Mouse (Mus musculus): ENCODE data around the gene Skap1. TPM values are rescaled to one million over a fixed set of nuclear protein-coding genes. Genes with fewer than 3 reads are reported as not detected.

Gene Skap1
- polyA plus RNA-seq, 1 experiment from 2014 or later, result 0.87 TPM

GRCm38 (mm10) chr11:96808066-96808465 is 343.7 kb downstream of the Skap1 start:
- DNase-seq (ENCODE audit: low spot score) (no peak), ATAC-seq (replicated peaks; ENCODE audit: low FRiP score, low TSS enrichment, low read depth) (no peak)
- Histone ChIP-seq H3K9ac (ENCODE audit: low read length) (no peak overlapping the region), H3K36me3 (ENCODE audit: control insufficient read depth, insufficient read depth, low read length) (peaks cover 91% of the 10 kb centered on the region), H3K27ac (ENCODE audit: low read depth) (no peak overlapping the region), H3K4me2 (ENCODE audit: low read length) (no peak overlapping the region), H3K27me3 (replicated peaks; ENCODE audit: control insufficient read depth, insufficient read depth, low read length) (no peaks in the 10 kb centered on the region), H3K4me1 (replicated peaks; ENCODE audit: control insufficient read depth, insufficient read depth, low read length) (no peaks in the 10 kb centered on the region), H3K9me3 (ENCODE audit: control insufficient read depth, low read length) (no peaks in the 10 kb centered on the region), H3K4me3 (ENCODE audit: low read depth, low read length) (no peak overlapping the region)
- WGBS, result 50% methylated on average over 1 of the region's 1 CpGs

Other genes starting within 250 kb of the Skap1 start
- 1.0 and 1.1 TPM in 2 replicates for gene Hoxb9, start 193.1 kb upstream of the Skap1 start, polyA plus RNA-seq (2014; fragmentation: Nextera tagmentation; extraction: Ambion mirVana)
- 1.5 and 1.7 TPM in 2 replicates for gene Hoxb8, start 182.7 kb upstream of the Skap1 start, polyA plus RNA-seq (2014; fragmentation: Nextera tagmentation; extraction: Ambion mirVana)
- gene Hoxb7, start 178.0 kb upstream of the Skap1 start, polyA plus RNA-seq (2014; fragmentation: Nextera tagmentation; extraction: Ambion mirVana), result 11.7 and 13.2 TPM in 2 replicates
- 18.1 and 24.1 TPM in 2 replicates for gene Hoxb6, start 172.1 kb upstream of the Skap1 start, polyA plus RNA-seq (2014; fragmentation: Nextera tagmentation; extraction: Ambion mirVana)
- 49.6 and 51.6 TPM in 2 replicates for gene Hoxb5, start 161.3 kb upstream of the Skap1 start, polyA plus RNA-seq (2014; fragmentation: Nextera tagmentation; extraction: Ambion mirVana)
- gene Hoxb4, start 146.3 kb upstream of the Skap1 start, polyA plus RNA-seq (2014; fragmentation: Nextera tagmentation; extraction: Ambion mirVana), result 3.5 and 3.8 TPM in 2 replicates
- 3.7 and 4.9 TPM in 2 replicates for gene Hoxb3, start 141.3 kb upstream of the Skap1 start, polyA plus RNA-seq (2014; fragmentation: Nextera tagmentation; extraction: Ambion mirVana)
- gene Hoxb2, start 114.1 kb upstream of the Skap1 start, polyA plus RNA-seq (2014; fragmentation: Nextera tagmentation; extraction: Ambion mirVana), result 22.9 and 27.9 TPM in 2 replicates
- gene Hoxb1, start 98.8 kb upstream of the Skap1 start, polyA plus RNA-seq (2014; fragmentation: Nextera tagmentation; extraction: Ambion mirVana), result 0.36 and 0.42 TPM in 2 replicates